Mouse (Mus musculus) limb, embryonic 13.5 days (tissue): ENCODE results near the gene Rassf7. TPM values are rescaled to one million over a fixed set of nuclear protein-coding genes. Genes with fewer than 3 reads are reported as not detected.

Experiments
- microRNA counts: library from miRNA; unstranded; fragments of <30 nt; microRNA quantifications from one replicate; lab custom pipeline; 2016
- microRNA-seq: library from miRNA; unstranded; fragments of <30 nt; microRNA quantifications from one replicate; pipeline ENCODE4, GENCODE M21; 2016
- polyA plus RNA-seq: library from polyadenylated mRNA; unstranded; fragments of >200 nt; fragmentation: Nextera tagmentation; extraction: Ambion mirVana; gene quantifications from 2 replicates; pipeline ENCODE4 v1.2.1, GENCODE M21; 2015

Gene Rassf7
- polyA plus RNA-seq, 1 experiment from 2014 or later, result 32.7 TPM

MicroRNAs within 50 kb of the gene (microRNA counts, 519-probe panel; counts per million panel counts)
- microRNA mmu-miR-210 (lab: Ali Mortazavi, UCI), result 3,898 counts per million, percentile 74 among the panel's probes with 10 or more counts

Small RNA genes within 50 kb of the gene (microRNA-seq; reads per million reads assigned to microRNA genes)
- 619 reads per million, percentile 71 among the genes with 10 or more reads in this experiment for gene Mir210

Other genes with a start within 250 kb of the Rassf7 start
- 50.2 and 64.6 TPM in 2 replicates for gene Ifitm1, start 248.6 kb upstream of the Rassf7 start, polyA plus RNA-seq
- 121 and 130 TPM in 2 replicates for gene Ifitm3, start 205.1 kb upstream of the Rassf7 start, polyA plus RNA-seq
- gene Ifitm6, start 197.9 kb upstream of the Rassf7 start, polyA plus RNA-seq, result 0.31 TPM in 1 of 2 replicates, not detected in the other
- gene Gm17387, start 186.7 kb upstream of the Rassf7 start, polyA plus RNA-seq, result not detected in 2 replicates
- 21.5 and 26.9 TPM in 2 replicates for gene B4galnt4, start 154.8 kb upstream of the Rassf7 start, polyA plus RNA-seq
- 23.9 and 25.5 TPM in 2 replicates for gene Pkp3, start 137.6 kb upstream of the Rassf7 start, polyA plus RNA-seq
- 2.7 and 3.1 TPM in 2 replicates for gene Sigirr, start 115.3 kb upstream of the Rassf7 start, polyA plus RNA-seq
- gene Ano9, start 98.1 kb upstream of the Rassf7 start, polyA plus RNA-seq, result 1.3 and 2.1 TPM in 2 replicates
- 85.5 and 89.2 TPM in 2 replicates for gene Ptdss2, start 93.5 kb upstream of the Rassf7 start, polyA plus RNA-seq
- gene Rnh1, start 43.0 kb upstream of the Rassf7 start, polyA plus RNA-seq, result 112 and 118 TPM in 2 replicates
- 94.5 and 97.5 TPM in 2 replicates for gene Hras, start 21.9 kb upstream of the Rassf7 start, polyA plus RNA-seq
- 11.4 and 12.9 TPM in 2 replicates for gene Lrrc56, start 21.7 kb upstream of the Rassf7 start, polyA plus RNA-seq
- 2.6 TPM in 2 replicates for gene Lmntd2, start 1.8 kb upstream of the Rassf7 start, polyA plus RNA-seq
- gene Phrf1, start 12.9 kb downstream of the Rassf7 start, polyA plus RNA-seq, result 87.2 and 88.0 TPM in 2 replicates
- gene Irf7, start 50.6 kb downstream of the Rassf7 start, polyA plus RNA-seq, result 1.8 and 2.3 TPM in 2 replicates
- 0.13 TPM in 1 of 2 replicates, not detected in the other for gene Cdhr5, start 60.9 kb downstream of the Rassf7 start, polyA plus RNA-seq
- gene Sct, start 63.3 kb downstream of the Rassf7 start, polyA plus RNA-seq, result 12.1 and 12.8 TPM in 2 replicates
- 1.6 and 2.3 TPM in 2 replicates for gene Drd4, start 76.1 kb downstream of the Rassf7 start, polyA plus RNA-seq
- gene Deaf1, start 111.8 kb downstream of the Rassf7 start, polyA plus RNA-seq, result 77.5 and 79.9 TPM in 2 replicates
- 45.0 and 48.7 TPM in 2 replicates for gene Tmem80, start 111.9 kb downstream of the Rassf7 start, polyA plus RNA-seq
- gene Eps8l2, start 123.0 kb downstream of the Rassf7 start, polyA plus RNA-seq, result 7.4 and 10.3 TPM in 2 replicates
- 266 and 280 TPM in 2 replicates for gene Taldo1, start 176.3 kb downstream of the Rassf7 start, polyA plus RNA-seq
- gene Gatd1, start 198.3 kb downstream of the Rassf7 start, polyA plus RNA-seq, result 73.8 and 75.9 TPM in 2 replicates
- 5.1 and 5.2 TPM in 2 replicates for gene Cend1, start 213.6 kb downstream of the Rassf7 start, polyA plus RNA-seq
- gene Slc25a22, start 222.0 kb downstream of the Rassf7 start, polyA plus RNA-seq, result 38.8 and 39.3 TPM in 2 replicates
- 11.7 and 12.0 TPM in 2 replicates for gene Pidd1, start 228.2 kb downstream of the Rassf7 start, polyA plus RNA-seq
- 1,214 and 1,220 TPM in 2 replicates for gene Rplp2, start 231.5 kb downstream of the Rassf7 start, polyA plus RNA-seq
- gene Pnpla2, start 239.3 kb downstream of the Rassf7 start, polyA plus RNA-seq, result 13.9 and 14.7 TPM in 2 replicates
- gene Cracr2b, start 245.2 kb downstream of the Rassf7 start, polyA plus RNA-seq, result 13.5 and 14.3 TPM in 2 replicates